Mouse (Mus musculus) kidney, adult 2 months (tissue): ENCODE data around the gene Prnd.

Experiments
- CTCF ChIP-seq: fragments of 200-500 bp; conservative IDR thresholded peaks from 2 replicates; pipeline ENCODE4 v1.5.1; 2011; ENCODE audit warnings: low read depth, mild to moderate bottlenecking, control low read depth, low read length, moderate library complexity, mixed read lengths; ENCODE audit not compliant: insufficient read depth, insufficient read length
- POLR2A ChIP-seq: fragments of 200-500 bp; IDR thresholded peaks from one replicate; pipeline ENCODE4 v1.6.1; 2011; ENCODE audit warnings: low read depth, low read length, control low read depth

DNA sequence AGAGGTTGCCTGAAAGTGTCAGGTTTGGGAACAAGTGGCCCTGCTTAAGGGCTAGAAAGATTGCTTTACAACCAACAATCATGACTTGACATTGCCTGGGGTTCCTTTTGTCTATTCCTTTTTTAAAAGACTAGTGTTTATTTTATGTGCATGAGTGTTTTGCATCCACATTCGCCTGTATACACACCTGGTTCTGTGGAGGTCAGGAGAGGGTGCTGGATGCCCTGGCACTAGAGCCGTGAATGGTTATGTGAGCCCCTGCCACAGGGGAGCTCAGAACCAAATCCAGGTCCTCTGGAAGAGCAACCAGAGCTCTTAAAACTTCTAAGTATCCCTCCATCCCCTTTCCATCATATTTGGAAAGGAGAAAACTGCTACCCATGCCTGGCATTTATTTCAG, 39.8 kb upstream of the Prnd start:
- no peak for TF ChIP-seq POLR2A
- TF ChIP-seq CTCF: no peak
